Mouse (Mus musculus): ENCODE results near the gene Prcd. TPM values are rescaled to one million over a fixed set of nuclear protein-coding genes. Genes with fewer than 3 reads are reported as not detected.

Prcd gene
- total RNA-seq, 1 experiment from 2014 or later = not detected

DNA sequence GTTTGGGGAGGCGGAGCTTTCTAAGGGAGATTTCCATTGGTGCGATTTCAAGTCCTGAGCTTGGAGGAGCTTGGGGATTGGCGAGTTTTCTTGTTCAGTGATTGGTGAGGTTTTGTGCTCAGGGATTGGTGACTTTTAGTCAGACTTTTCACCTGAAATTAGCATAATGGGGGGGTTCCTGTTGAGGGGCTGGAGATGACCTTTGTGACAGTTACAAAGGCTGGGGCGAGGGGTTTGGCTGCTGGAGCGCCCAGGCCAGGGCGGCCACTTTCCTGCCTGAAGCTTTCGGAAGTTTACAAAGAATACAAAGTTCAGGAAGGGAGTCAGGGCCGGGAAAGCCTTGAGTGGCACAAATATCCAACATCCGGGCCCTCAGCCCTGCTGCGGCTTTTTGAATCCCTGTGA, 51.9 kb downstream of the Prcd start:
- ATAC-seq (replicated peaks; ENCODE audit: insufficient number of reproducible peaks, low FRiP score, low TSS enrichment, poor library complexity, severe bottlenecking) = no peak

- no peak for ATAC-seq (replicated peaks; ENCODE audit: insufficient number of reproducible peaks, low FRiP score, low TSS enrichment, poor library complexity, severe bottlenecking)
Observed at GRCm38 (mm10) chr11:116706363-116706762, 53.0 kb downstream of the Prcd start.

- no peak for ATAC-seq (replicated peaks; ENCODE audit: insufficient number of reproducible peaks, low FRiP score, low TSS enrichment, poor library complexity, severe bottlenecking)
Observed at GRCm38 (mm10) chr11:116710171-116710570, 56.8 kb downstream of the Prcd start.

GRCm38 (mm10) chr11:116710793-116711192, 57.5 kb downstream of the Prcd start:
- ATAC-seq (replicated peaks; ENCODE audit: insufficient number of reproducible peaks, low FRiP score, low TSS enrichment, poor library complexity, severe bottlenecking) = no peak

GRCm38 (mm10) chr11:116714052-116714451, 60.7 kb downstream of the Prcd start:
- no peak for ATAC-seq (replicated peaks; ENCODE audit: insufficient number of reproducible peaks, low FRiP score, low TSS enrichment, poor library complexity, severe bottlenecking)

Other genes starting within 250 kb of the Prcd start
- gene Rnf157, start 240.5 kb upstream of the Prcd start, total RNA-seq (2017) = 8.3 to 42.3 TPM (median 19.1 TPM) in 3 replicates
- gene Ubald2, start 219.4 kb upstream of the Prcd start, total RNA-seq (2017) = 55.7 to 125 TPM (median 100.0 TPM) in 3 replicates
- gene Qrich2, start 187.3 kb upstream of the Prcd start, total RNA-seq (2017) = 0.85 to 0.95 TPM in 2 of 3 replicates, not detected in the other
- 18.0 to 45.7 TPM (median 45.0 TPM) in 3 replicates for gene Prpsap1, start 159.3 kb upstream of the Prcd start, total RNA-seq (2017)
- not detected in 3 replicates for gene Sphk1, start 122.6 kb upstream of the Prcd start, total RNA-seq (2017)
- 16.3 to 21.9 TPM (median 19.8 TPM) in 3 replicates for gene Ube2o, start 72.1 kb upstream of the Prcd start, total RNA-seq (2017)
- gene Aanat, start 67.1 kb upstream of the Prcd start, total RNA-seq (2017) = not detected in 3 replicates
- 14.1 to 16.7 TPM (median 15.1 TPM) in 3 replicates for gene Rhbdf2, start 26.5 kb upstream of the Prcd start, total RNA-seq (2017)
- 0.29 TPM in 1 of 3 replicates, not detected in the others for gene Cygb, start 779 bp downstream of the Prcd start, total RNA-seq (2017)
- gene St6galnac1, start 122.0 kb downstream of the Prcd start, total RNA-seq (2017) = not detected in 3 replicates
- gene Mxra7, start 174.5 kb downstream of the Prcd start, total RNA-seq (2017) = 0.58 to 0.64 TPM in 2 of 3 replicates, not detected in the other
- gene Mettl23, start 189.7 kb downstream of the Prcd start, total RNA-seq (2017) = 47.3 to 77.0 TPM (median 54.3 TPM) in 3 replicates
- gene Jmjd6, start 189.9 kb downstream of the Prcd start, total RNA-seq (2017) = 80.8 to 81.6 TPM (median 81.0 TPM) in 3 replicates
- gene Mfsd11, start 198.9 kb downstream of the Prcd start, total RNA-seq (2017) = 8.2 to 10.4 TPM (median 9.0 TPM) in 3 replicates
- 124 to 197 TPM (median 128 TPM) in 3 replicates for gene Srsf2, start 199.6 kb downstream of the Prcd start, total RNA-seq (2017)